Mouse (Mus musculus): ENCODE results near the gene Ablim1.

The Ablim1 gene

GRCm38 (mm10) chr19:57118785-57119565, 195.7 kb downstream of the Ablim1 start:
- DNase-seq, result peak; percentile 69

GRCm38 (mm10) chr19:57117751-57118150, 197.0 kb downstream of the Ablim1 start:
- DNase-seq, result no peak

GRCm38 (mm10) chr19:57116871-57117501, 197.7 kb downstream of the Ablim1 start:
- DNase-seq, result no peak

- no peak for DNase-seq
Measured at GRCm38 (mm10) chr19:57115670-57116069, 199.0 kb downstream of the Ablim1 start.

- no peak for DNase-seq
Measured at GRCm38 (mm10) chr19:57114951-57115350, 199.8 kb downstream of the Ablim1 start.

GRCm38 (mm10) chr19:57113975-57114374, 200.7 kb downstream of the Ablim1 start:
- DNase-seq, result no peak

- DNase-seq, result no peak
Measured at GRCm38 (mm10) chr19:57112816-57113406, 201.8 kb downstream of the Ablim1 start.

- no peak for DNase-seq
Measured at GRCm38 (mm10) chr19:57112231-57112815, 202.4 kb downstream of the Ablim1 start.

GRCm38 (mm10) chr19:57111301-57111700, 203.4 kb downstream of the Ablim1 start:
- DNase-seq, result no peak

GRCm38 (mm10) chr19:57109620-57110019, 205.1 kb downstream of the Ablim1 start:
- DNase-seq, result no peak

- DNase-seq, result no peak
Measured at GRCm38 (mm10) chr19:57106513-57106912, 208.2 kb downstream of the Ablim1 start.

GRCm38 (mm10) chr19:57106031-57106430, 208.7 kb downstream of the Ablim1 start:
- DNase-seq, result no peak

GRCm38 (mm10) chr19:57105156-57105555, 209.6 kb downstream of the Ablim1 start:
- no peak for DNase-seq

GRCm38 (mm10) chr19:57104171-57104748, 210.5 kb downstream of the Ablim1 start:
- no peak for DNase-seq

- no peak for DNase-seq
Measured at GRCm38 (mm10) chr19:57103360-57103958, 211.3 kb downstream of the Ablim1 start.

- no peak for DNase-seq
Measured at GRCm38 (mm10) chr19:57101986-57102385, 212.7 kb downstream of the Ablim1 start.

- DNase-seq, result no peak
Measured at GRCm38 (mm10) chr19:57100753-57101446, 213.8 kb downstream of the Ablim1 start.

GRCm38 (mm10) chr19:57099986-57100385, 214.7 kb downstream of the Ablim1 start:
- DNase-seq, result no peak

GRCm38 (mm10) chr19:57099094-57099357, 215.7 kb downstream of the Ablim1 start:
- no peak for DNase-seq

- DNase-seq, result no peak
Measured at GRCm38 (mm10) chr19:57098241-57099093, 216.3 kb downstream of the Ablim1 start.

GRCm38 (mm10) chr19:57095340-57095739, 219.4 kb downstream of the Ablim1 start:
- DNase-seq, result no peak

- DNase-seq, result no peak
Measured at GRCm38 (mm10) chr19:57093698-57094004, 221.1 kb downstream of the Ablim1 start.

Measured in right cerebral cortex, postnatal 14 days (tissue).